Mouse (Mus musculus) ES-E14 (cell line): ENCODE results near the gene Hmgb1. TPM values are rescaled to one million over a fixed set of nuclear protein-coding genes. Genes with fewer than 3 reads are reported as not detected.

ENCODE experiments used
- DNase-seq: peaks from one replicate; pipeline ENCODE4 v3.0.0-alpha.2; 2013; ENCODE audit warnings: low read depth, low spot score
- H3K27ac ChIP-seq: 2 replicates; pipeline ENCODE4 v1.5.1; 2012; ENCODE audit warnings: low read depth, mild to moderate bottlenecking, low read length, moderate library complexity, mixed read lengths; ENCODE audit not compliant: poor library complexity, insufficient read depth, severe bottlenecking
- H3K36me3 ChIP-seq: 2 replicates; pipeline ENCODE4 v1.6.1; 2012; ENCODE audit warnings: mild to moderate bottlenecking, low read length, moderate library complexity, mixed read lengths; ENCODE audit not compliant: control insufficient read depth, poor library complexity, insufficient read depth, severe bottlenecking
- H3K4me1 ChIP-seq, 2 experiments: fragments of 150-350 bp in 1 of 2; sonication (generic) in 1 of 2; 2 replicates each; pipeline ENCODE4 v1.6.1; 2012; ENCODE audit warnings: low read length in 2 of 2, mild to moderate bottlenecking in 1 of 2, mixed read lengths in 1 of 2; ENCODE audit not compliant: control insufficient read depth in 2 of 2, insufficient read depth in 2 of 2, poor library complexity in 1 of 2
- H3K4me3 ChIP-seq, 2 experiments: fragments of 150-350 bp in 1 of 2; sonication (generic) in 1 of 2; 2 replicates each; pipeline ENCODE4 v1.5.1; 2012; ENCODE audit warnings: low read length in 2 of 2, low read depth in 1 of 2, mild to moderate bottlenecking in 1 of 2, mixed read lengths in 1 of 2; ENCODE audit not compliant: insufficient read depth in 1 of 2, poor library complexity in 1 of 2, severe bottlenecking in 1 of 2
- H3K9ac ChIP-seq: 2 replicates; pipeline ENCODE4 v1.6.1; 2012; ENCODE audit warnings: low read depth, mild to moderate bottlenecking, low read length, mixed read lengths; ENCODE audit not compliant: poor library complexity, insufficient read depth, severe bottlenecking
- H3K9me3 ChIP-seq: fragments of 150-350 bp; sonication (generic); 2 replicates; pipeline ENCODE4 v1.6.1; 2012; ENCODE audit warnings: low read depth, mild to moderate bottlenecking, low read length; ENCODE audit not compliant: control insufficient read depth, insufficient read depth
- CHD2 ChIP-seq: IDR thresholded peaks from 2 replicates; pipeline ENCODE4 v1.6.1; 2014; ENCODE audit warnings: mild to moderate bottlenecking, low read depth, low read length, inconsistent platforms
- HCFC1 ChIP-seq: IDR thresholded peaks from 2 replicates; pipeline ENCODE4 v1.6.1; 2012; ENCODE audit warnings: low read length, inconsistent platforms, borderline replicate concordance; ENCODE audit not compliant: insufficient read depth
- MAFK ChIP-seq: IDR thresholded peaks from 2 replicates; pipeline ENCODE4 v1.6.1; 2014; ENCODE audit warnings: mild to moderate bottlenecking, low read depth, low read length, inconsistent platforms; ENCODE audit not compliant: insufficient read depth
- ZC3H11A ChIP-seq: IDR thresholded peaks from 2 replicates; pipeline ENCODE4 v1.6.1; 2012; ENCODE audit warnings: low read depth, mild to moderate bottlenecking, inconsistent platforms, low read length, borderline replicate concordance
- ZNF384 ChIP-seq: IDR thresholded peaks from 2 replicates; pipeline ENCODE4 v1.6.1; 2012; ENCODE audit warnings: low read depth, low read length, inconsistent platforms
- in situ Hi-C, 2 experiments: fragments of 600-800 bp; cut with MboI; formaldehyde crosslinking; loops; one replicate each; pipeline ENCODE4 v1.15.1; 2025; ENCODE audit warnings: low sequenced_read_pairs in 2 of 2, inconsistent platforms in 1 of 2; ENCODE audit not compliant: unreplicated experiment in 2 of 2
- total RNA-seq: library from RNA; depleted of rRNA; stranded (reverse); fragments of 300-350 nt; gene quantifications from 2 replicates; pipeline ENCODE4 v1.2.3, GENCODE M21; 2012

Gene Hmgb1
- total RNA-seq, 1 experiment: 350 TPM

- TF ChIP-seq ZNF384 (no peak), HCFC1 (no peak), ZC3H11A (no peak), CHD2 (no peak), MAFK (no peak)
- no peak overlapping the region for H3K27ac ChIP-seq
- peaks cover 1 to 5% of the 10 kb centered on the region in 2 experiments; a peak in 1 of 4 replicates for H3K4me1 ChIP-seq
- H3K9ac ChIP-seq: no peak overlapping the region; the same call in 1 of the 2 replicates
- in situ Hi-C loops: no loop called here
- H3K4me3 ChIP-seq: no peak overlapping the region
- no peaks in the 10 kb centered on the region for H3K9me3 ChIP-seq
- no peak for DNase-seq
- no peaks in the 10 kb centered on the region for H3K36me3 ChIP-seq
These were observed 177.0 kb downstream of the Hmgb1 start for GRCm38 (mm10) chr5:149007295-149007646.

GRCm38 (mm10) chr5:149006362-149007294 lies 177.7 kb downstream of the Hmgb1 start:
- in situ Hi-C loops: no loop called here
- H3K36me3 ChIP-seq: no peaks in the 10 kb centered on the region
- no peak overlapping the region; the same call in 1 of the 2 replicates for H3K9ac ChIP-seq
- H3K4me1 ChIP-seq: peaks cover 1 to 5% of the 10 kb centered on the region in 2 experiments; a peak in 1 of 4 replicates
- DNase-seq: peak; percentile 91
- H3K27ac ChIP-seq: no peak overlapping the region
- TF ChIP-seq ZNF384 (no peak), CHD2 (no peak), ZC3H11A (0 out of 2 replicates have a peak, but pooled peaks have one; percentile 53), HCFC1 (no peak), MAFK (0 out of 2 replicates have a peak, but pooled peaks have one; percentile 46)
- H3K4me3 ChIP-seq: no peak overlapping the region
- no peaks in the 10 kb centered on the region for H3K9me3 ChIP-seq

DNA sequence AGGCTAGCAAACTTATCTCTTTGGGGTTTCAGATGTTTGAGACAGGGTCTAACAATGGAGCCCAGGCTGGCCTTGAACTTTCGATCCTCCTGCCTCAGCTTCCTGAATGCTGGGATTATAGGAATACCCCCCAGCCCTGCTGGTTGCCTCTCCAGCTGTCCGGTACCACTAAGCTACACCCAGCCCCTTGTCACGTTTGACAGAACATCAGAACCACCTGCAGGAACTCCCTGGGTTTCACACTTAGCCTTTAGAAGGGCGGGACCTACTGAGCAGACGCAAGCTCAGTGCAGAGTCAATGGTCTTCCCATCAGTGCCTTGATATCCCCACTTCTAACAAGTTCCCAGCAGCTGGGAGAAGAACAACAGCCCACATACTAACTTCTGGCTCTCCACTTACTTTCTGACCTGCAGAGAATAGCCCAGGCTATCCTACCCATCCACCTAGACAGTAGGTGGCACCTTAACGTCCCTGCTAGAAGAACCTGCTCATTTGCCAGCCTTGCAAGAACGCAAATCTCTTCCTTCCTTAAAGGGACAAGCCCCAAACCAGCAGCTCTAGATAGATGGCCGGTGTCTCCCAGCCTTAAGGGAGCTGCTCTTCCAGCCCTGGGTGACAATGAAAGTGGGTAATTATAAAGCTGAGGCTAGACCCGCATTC lies 178.5 kb downstream of the Hmgb1 start:
- no peak overlapping the region for H3K9ac ChIP-seq
- no peak overlapping the region for H3K27ac ChIP-seq
- TF ChIP-seq MAFK (no peak), ZC3H11A (no peak), HCFC1 (no peak), ZNF384 (no peak), CHD2 (no peak)
- in situ Hi-C loops: no loop called here
- H3K36me3 ChIP-seq: no peaks in the 10 kb centered on the region
- H3K9me3 ChIP-seq: no peaks in the 10 kb centered on the region
- no peak overlapping the region for H3K4me3 ChIP-seq
- no peak for DNase-seq
- peaks cover 1 to 5% of the 10 kb centered on the region in 2 experiments; a peak in 1 of 4 replicates for H3K4me1 ChIP-seq

DNA sequence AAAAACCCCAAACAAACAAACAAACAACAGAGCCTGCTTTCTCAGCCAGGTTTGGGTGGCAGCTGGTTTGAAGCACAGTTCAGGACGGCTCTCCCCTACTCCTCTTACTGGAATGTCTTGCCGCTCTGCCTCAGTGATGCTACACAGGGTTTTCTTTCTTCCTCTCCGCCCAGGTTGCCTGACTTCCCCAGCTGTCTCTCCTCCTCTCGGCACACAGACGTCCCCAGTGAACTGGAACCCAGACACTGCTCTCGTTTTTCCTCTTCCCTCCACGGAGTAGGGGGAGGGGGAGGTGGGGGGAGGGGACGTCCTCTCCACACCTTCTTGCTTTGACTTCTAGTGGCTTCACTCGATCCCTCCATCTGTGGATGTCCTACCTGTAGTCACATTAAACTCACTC lies 179.2 kb downstream of the Hmgb1 start:
- no peak for DNase-seq
- peaks cover 1 to 5% of the 10 kb centered on the region in 2 experiments; a peak in 1 of 4 replicates for H3K4me1 ChIP-seq
- in situ Hi-C loops: no loop called here
- no peak overlapping the region for H3K27ac ChIP-seq
- no peak overlapping the region for H3K4me3 ChIP-seq
- H3K9ac ChIP-seq: no peak overlapping the region
- H3K9me3 ChIP-seq: no peaks in the 10 kb centered on the region
- H3K36me3 ChIP-seq: no peaks in the 10 kb centered on the region
- TF ChIP-seq ZC3H11A: no peak
- no peak for TF ChIP-seq CHD2
- no peak for TF ChIP-seq MAFK
- no peak for TF ChIP-seq HCFC1
- no peak for TF ChIP-seq ZNF384
